Mouse (Mus musculus) forebrain, postnatal 0 days (tissue): ENCODE measurements around the gene Ern1. TPM values are rescaled to one million over a fixed set of nuclear protein-coding genes. Genes with fewer than 3 reads are reported as not detected.
"Not testable (repeated sequence)": the region's sequence is repeated elsewhere in the genome, so short reads cannot be mapped to it uniquely, and the experiment has no call there.

Experiments
- ATAC-seq: fragments of 200-750 bp; cut with Nextera tagmentation; 2 replicates; pipeline ENCODE4 v1.8.0; 2017; ENCODE audit warnings: mild to moderate bottlenecking, moderate library complexity
- DNase-seq: peaks from one replicate; pipeline ENCODE4 v3.0.0-alpha.2; 2015
- H3K27ac ChIP-seq: fragments of 300-500 bp; sonication (generic); 2 replicates; pipeline ENCODE4 v1.5.1; 2014; ENCODE audit warnings: low read depth, mild to moderate bottlenecking, antibody characterized with exemption, low read length, moderate library complexity, mixed read lengths
- H3K27me3 ChIP-seq: fragments of 300-500 bp; sonication (generic); 2 replicates; pipeline ENCODE4 v1.6.1; 2014; ENCODE audit warnings: mild to moderate bottlenecking, low read length, mixed read lengths; ENCODE audit not compliant: insufficient read depth
- H3K36me3 ChIP-seq: fragments of 300-500 bp; sonication (generic); 2 replicates; pipeline ENCODE4 v1.6.1; 2014; ENCODE audit warnings: mild to moderate bottlenecking, moderate library complexity; ENCODE audit not compliant: insufficient read depth
- H3K4me1 ChIP-seq: fragments of 300-500 bp; sonication (generic); 2 replicates; pipeline ENCODE4 v1.6.1; 2014; ENCODE audit warnings: antibody characterized with exemption; ENCODE audit not compliant: insufficient read depth
- H3K4me2 ChIP-seq: fragments of 300-500 bp; sonication (generic); 2 replicates; pipeline ENCODE4 v1.6.1; 2014; ENCODE audit warnings: low read depth, mild to moderate bottlenecking, moderate library complexity
- H3K4me3 ChIP-seq: fragments of 300-500 bp; sonication (generic); 2 replicates; pipeline ENCODE4 v1.5.1; 2014; ENCODE audit warnings: low read depth, low read length, mixed read lengths
- H3K9ac ChIP-seq: fragments of 300-500 bp; sonication (generic); 2 replicates; pipeline ENCODE4 v1.6.1; 2014; ENCODE audit warnings: mild to moderate bottlenecking
- H3K9me3 ChIP-seq: fragments of 300-500 bp; sonication (generic); 2 replicates; pipeline ENCODE4 v1.6.1; 2016; ENCODE audit warnings: low read length
- CTCF ChIP-seq: sonication (generic); IDR thresholded peaks from 2 replicates; pipeline ENCODE4 v1.5.1; 2016; ENCODE audit warnings: antibody characterized with exemption, control low read depth, low read depth
- WGBS: fragments of 180-500 bp; shearing (Covaris S2); extraction: QIAGEN DNeasy Blood & Tissue Kit; methylation state at CpG from one replicate; pipeline ENCODE4 v1.1.7; 2014; 5-methylcytosine and 5-hydroxymethylcytosine counted together
- polyA plus RNA-seq: library from polyadenylated mRNA; unstranded; fragments of >200 nt; fragmentation: Nextera tagmentation; extraction: Ambion mirVana; gene quantifications from 2 replicates; pipeline ENCODE4 v1.2.1, GENCODE M21; 2015
- total RNA-seq: library from RNA; depleted of rRNA; stranded (reverse); fragments of >200 nt; gene quantifications from 2 replicates; pipeline ENCODE4 v1.2.3, GENCODE M21; 2014

Gene Ern1
- total and polyA plus RNA-seq, 2 experiments from 2014 or later, result 1.7 to 8.4 TPM

GRCm38 (mm10) chr11:106492984-106493669, 5.5 kb upstream of the Ern1 start:
- H3K4me1 ChIP-seq, result 0 out of 2 replicates have a peak, but pooled peaks cover under 1% of the 10 kb centered on the region
- H3K9ac ChIP-seq, result no peak overlapping the region
- no peak overlapping the region for H3K4me2 ChIP-seq
- H3K4me3 ChIP-seq, result no peak overlapping the region
- H3K27me3 ChIP-seq, result no peaks in the 10 kb centered on the region
- TF ChIP-seq CTCF, result no peak
- WGBS, result 79% methylated on average over 7 of the region's 7 CpGs
- H3K36me3 ChIP-seq, result no peaks in the 10 kb centered on the region
- DNase-seq (no peak), ATAC-seq (no peak)
- no peak overlapping the region for H3K27ac ChIP-seq
- no peaks in the 10 kb centered on the region for H3K9me3 ChIP-seq

GRCm38 (mm10) chr11:106491393-106491792, 3.7 kb upstream of the Ern1 start:
- 0% methylated on average over 3 of the region's 3 CpGs for WGBS
- Histone ChIP-seq H3K9ac (no peak overlapping the region), H3K4me2 (no peak overlapping the region), H3K27me3 (no peaks in the 10 kb centered on the region), H3K36me3 (no peaks in the 10 kb centered on the region), H3K9me3 (no peaks in the 10 kb centered on the region), H3K4me1 (peaks cover 5% of the 10 kb centered on the region; the same call in 1 of the 2 replicates), H3K4me3 (no peak overlapping the region), H3K27ac (no peak overlapping the region)
- peak; percentile 77 for DNase-seq
- peak; percentile 73 for TF ChIP-seq CTCF
- ATAC-seq, result no peak

- not testable (repeated sequence) for H3K9me3 ChIP-seq, H3K4me2 ChIP-seq, H3K36me3 ChIP-seq, ATAC-seq, H3K27me3 ChIP-seq, H3K4me1 ChIP-seq, H3K27ac ChIP-seq, DNase-seq, H3K9ac ChIP-seq, H3K4me3 ChIP-seq
- 86% methylated on average over 6 of the region's 6 CpGs for WGBS
Observed at GRCm38 (mm10) chr11:106490600-106490999, 2.9 kb upstream of the Ern1 start.

GRCm38 (mm10) chr11:106490057-106490456, 2.4 kb upstream of the Ern1 start:
- Histone ChIP-seq H3K9me3 (no peaks in the 10 kb centered on the region), H3K4me1 (peaks cover 7% of the 10 kb centered on the region; the same call in 1 of the 2 replicates), H3K9ac (no peak overlapping the region), H3K27me3 (no peaks in the 10 kb centered on the region), H3K4me2 (no peak overlapping the region), H3K36me3 (no peaks in the 10 kb centered on the region), H3K4me3 (no peak overlapping the region), H3K27ac (no peak overlapping the region)
- TF ChIP-seq CTCF, result no peak
- no peak for ATAC-seq
- no peak for DNase-seq
- WGBS, result 61% methylated on average over 10 of the region's 10 CpGs

GRCm38 (mm10) chr11:106489036-106489693, 1.5 kb upstream of the Ern1 start:
- 65% methylated on average over 7 of the region's 7 CpGs for WGBS
- ATAC-seq (no peak), DNase-seq (no peak)
- no peaks in the 10 kb centered on the region for H3K27me3 ChIP-seq
- no peak overlapping the region for H3K27ac ChIP-seq
- peaks cover 7% of the 10 kb centered on the region; the same call in 1 of the 2 replicates for H3K4me1 ChIP-seq
- no peak for TF ChIP-seq CTCF
- no peak overlapping the region for H3K9ac ChIP-seq
- no peak overlapping the region for H3K4me3 ChIP-seq
- H3K4me2 ChIP-seq, result no peak overlapping the region
- H3K9me3 ChIP-seq, result no peaks in the 10 kb centered on the region
- H3K36me3 ChIP-seq, result no peaks in the 10 kb centered on the region

- Histone ChIP-seq H3K36me3 (no peaks in the 10 kb centered on the region), H3K27me3 (no peaks in the 10 kb centered on the region), H3K9me3 (no peaks in the 10 kb centered on the region), H3K4me1 (peaks cover 7% of the 10 kb centered on the region; the same call in 1 of the 2 replicates), H3K4me3 (peak overlapping the region; percentile 94), H3K9ac (peak overlapping the region; percentile 76; the same call in 1 of the 2 replicates), H3K27ac (no peak overlapping the region), H3K4me2 (peak overlapping the region; percentile 86)
- DNase-seq, result no peak
- TF ChIP-seq CTCF, result no peak
- ATAC-seq, result peak; percentile 21
- 16% methylated on average over 17 of the region's 17 CpGs for WGBS
Observed at GRCm38 (mm10) chr11:106488126-106488561, 492 bp upstream of the Ern1 start.
